Mouse (Mus musculus) heart, adult 9 months (tissue): ENCODE data around the gene Fmo2.
A peak's percentile ranks its signal among the peaks of the same experiment; 100 is the strongest.

ENCODE experiments used
- DNase-seq, 2 experiments: peaks; one replicate each; pipeline ENCODE4 v3.0.0; 2022; ENCODE audit warnings: low spot score in 2 of 2

Gene Fmo2

DNA sequence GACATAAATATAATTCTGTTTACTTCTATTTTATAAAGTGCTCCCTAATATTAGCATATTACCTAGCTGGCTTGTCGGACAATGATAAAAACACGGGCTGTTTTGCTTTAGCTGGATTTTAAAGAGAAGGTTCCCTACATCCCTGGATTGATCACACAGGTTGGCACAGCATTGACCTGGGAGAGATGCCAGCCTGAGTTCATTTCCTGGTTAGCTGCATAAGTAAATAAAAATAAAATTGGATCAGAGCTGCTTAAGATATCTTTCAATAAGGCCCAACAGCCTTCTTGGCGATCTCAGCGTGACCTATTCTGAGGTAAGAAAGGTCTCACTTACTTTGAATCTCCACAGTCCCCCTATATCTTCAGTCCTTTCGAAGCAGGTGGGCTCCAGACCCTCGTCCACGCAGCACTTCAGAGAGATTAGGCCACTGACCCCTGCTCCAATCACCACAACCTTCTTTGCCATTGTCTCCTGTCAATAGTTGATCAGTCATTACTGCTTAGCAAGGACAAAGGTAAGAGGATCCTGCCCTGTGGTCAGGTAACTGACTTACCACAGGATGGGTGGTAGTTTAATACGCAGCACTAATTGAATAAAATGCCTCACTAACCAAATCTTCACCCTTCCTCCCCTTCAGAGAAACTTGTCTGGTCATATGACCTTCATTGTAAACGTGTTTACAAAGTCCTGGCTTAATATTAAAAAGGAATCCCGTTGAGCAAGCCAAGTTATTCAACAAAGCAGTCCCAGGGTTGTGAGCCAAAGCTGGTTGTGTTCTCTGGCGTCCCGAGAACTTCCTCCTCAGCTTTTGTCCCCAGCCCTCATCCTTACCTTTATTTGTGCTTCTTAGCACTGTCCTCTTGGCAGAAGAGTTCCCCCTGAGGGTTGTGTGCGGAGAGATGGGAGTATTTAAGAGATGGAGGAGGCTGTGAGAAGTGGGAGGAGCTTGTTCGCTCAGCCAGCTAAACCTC lies at the start of gene Fmo2:
Gene Fmo2, minus strand, starts transcription at position 889 of the 974 bp plus-strand sequence.
- peak; percentile 74 to 81 for DNase-seq

DNA sequence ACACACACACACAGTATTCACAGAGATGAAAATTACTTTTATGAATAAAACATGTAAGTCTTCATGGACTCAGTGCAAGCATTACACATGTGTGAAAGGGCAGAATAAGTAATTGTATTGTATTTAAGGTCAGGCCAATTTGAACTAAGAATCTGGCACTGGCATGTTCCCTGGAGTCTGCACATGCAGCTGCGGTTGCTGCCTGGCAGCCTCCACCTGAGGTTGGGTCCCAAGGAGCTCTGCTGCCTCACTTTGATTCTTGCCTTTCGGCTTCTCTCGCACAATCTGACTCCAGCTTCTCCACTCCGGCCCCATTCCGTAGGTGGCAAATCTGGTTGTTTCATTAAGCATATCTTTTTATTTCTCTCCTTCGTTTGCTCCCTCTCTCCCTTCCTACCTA lies 49.4 kb upstream of the Fmo2 start:
- DNase-seq, result no peak

- DNase-seq, result no peak
Measured at GRCm38 (mm10) chr1:162946837-162947558, 48.5 kb upstream of the Fmo2 start.

GRCm38 (mm10) chr1:162943700-162944099 lies 45.2 kb upstream of the Fmo2 start:
- DNase-seq, result no peak

DNA sequence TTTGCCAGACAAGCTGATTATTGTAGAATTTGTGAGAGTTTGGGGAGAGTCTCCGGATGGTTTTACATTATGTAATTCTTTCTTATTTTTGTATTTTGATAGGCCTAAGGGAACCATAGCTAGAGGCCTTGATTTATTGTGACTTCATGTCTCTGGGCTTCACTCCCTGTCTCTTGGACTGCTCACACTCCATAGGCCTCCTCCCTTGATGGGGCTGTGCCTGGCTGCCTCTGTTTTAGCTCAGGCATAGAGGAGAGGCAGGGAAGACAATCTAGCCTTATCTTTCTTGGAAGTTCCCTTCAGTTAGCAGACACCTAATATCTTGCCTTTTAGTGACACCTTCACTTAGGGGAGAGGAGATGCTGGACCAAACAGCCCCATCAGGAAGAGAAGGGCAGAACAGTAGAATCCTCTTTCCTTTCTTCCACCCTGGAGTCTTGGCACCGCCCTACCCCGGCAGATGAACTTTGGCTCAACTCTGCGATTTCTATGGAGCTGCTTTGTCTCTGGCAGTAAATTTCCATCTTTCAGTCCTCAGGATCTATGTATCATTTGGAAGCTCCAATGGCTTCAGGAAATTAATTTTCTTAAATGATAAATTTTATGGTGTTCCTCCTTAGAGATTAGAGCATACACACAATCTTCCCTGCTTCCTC lies 40.3 kb upstream of the Fmo2 start:
- peak; percentile 22 to 48 for DNase-seq

GRCm38 (mm10) chr1:162937970-162938695 lies 39.6 kb upstream of the Fmo2 start:
- DNase-seq, result peak in 1 of 2 experiments; percentile 35

DNA sequence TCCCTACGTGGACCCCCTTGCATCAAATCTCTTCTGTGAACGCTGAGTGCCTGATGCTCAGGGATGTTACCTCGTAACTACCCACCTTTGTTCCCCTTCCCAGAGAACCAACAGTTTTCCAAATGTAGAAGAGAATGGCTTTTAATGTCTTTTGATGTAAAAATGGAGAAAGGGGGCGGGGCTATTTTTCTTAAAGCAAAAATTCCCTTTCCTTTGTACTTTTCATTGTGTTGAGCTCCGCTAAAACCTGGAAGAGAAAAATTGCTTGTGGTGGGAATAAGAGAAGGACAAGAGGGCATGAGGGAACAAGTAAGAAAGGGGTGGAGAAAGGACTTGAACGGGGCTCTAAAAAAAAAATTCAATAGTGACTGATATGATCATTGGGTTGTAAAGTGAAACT lies 38.9 kb upstream of the Fmo2 start, which contains the start of gene Fmo6:
Gene Fmo6, minus strand, starts transcription at position 101 of the 400 bp plus-strand sequence.
- no peak for DNase-seq

GRCm38 (mm10) chr1:162934374-162935012 lies 36.0 kb upstream of the Fmo2 start:
- no peak for DNase-seq

DNA sequence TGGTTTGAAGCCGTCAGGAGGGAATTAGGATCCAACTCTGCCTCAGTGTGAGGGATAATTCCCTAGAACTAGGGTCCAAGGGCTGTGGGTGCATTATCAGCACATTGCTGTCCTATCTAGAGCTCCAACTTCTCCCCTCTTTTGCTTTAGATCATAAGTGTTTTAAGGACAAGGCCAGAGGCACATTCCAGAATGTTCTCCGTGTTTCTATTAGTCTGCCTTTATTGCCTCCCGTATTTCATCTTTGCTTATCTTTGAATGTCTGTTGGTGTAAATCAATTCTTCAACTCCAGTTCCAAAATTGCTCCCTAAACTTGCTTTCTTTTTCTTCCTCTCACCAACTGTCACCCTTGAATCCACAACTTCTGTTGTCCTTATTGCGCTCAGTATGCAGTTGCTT lies 33.9 kb upstream of the Fmo2 start:
- DNase-seq, result no peak

DNA sequence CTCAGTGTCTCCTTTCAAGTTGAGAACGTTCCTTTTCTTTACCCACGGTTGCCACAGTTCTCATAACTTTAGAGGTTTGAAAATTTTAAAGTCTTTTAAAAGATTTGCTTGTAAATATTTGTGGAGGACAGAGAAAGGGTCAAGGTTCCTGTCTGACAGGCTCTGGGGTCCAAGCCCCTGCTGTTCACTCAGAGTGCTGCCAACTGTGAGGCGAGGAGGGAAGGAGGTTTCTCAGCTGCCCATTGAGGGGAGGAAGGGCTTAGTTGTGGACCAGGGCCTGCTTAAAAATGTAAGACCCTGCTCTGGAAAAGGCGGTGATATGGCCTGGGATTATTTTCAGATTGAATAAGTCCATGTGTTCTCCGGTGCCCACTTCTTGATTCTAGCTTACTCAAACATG lies 33.4 kb upstream of the Fmo2 start:
- no peak for DNase-seq

DNA sequence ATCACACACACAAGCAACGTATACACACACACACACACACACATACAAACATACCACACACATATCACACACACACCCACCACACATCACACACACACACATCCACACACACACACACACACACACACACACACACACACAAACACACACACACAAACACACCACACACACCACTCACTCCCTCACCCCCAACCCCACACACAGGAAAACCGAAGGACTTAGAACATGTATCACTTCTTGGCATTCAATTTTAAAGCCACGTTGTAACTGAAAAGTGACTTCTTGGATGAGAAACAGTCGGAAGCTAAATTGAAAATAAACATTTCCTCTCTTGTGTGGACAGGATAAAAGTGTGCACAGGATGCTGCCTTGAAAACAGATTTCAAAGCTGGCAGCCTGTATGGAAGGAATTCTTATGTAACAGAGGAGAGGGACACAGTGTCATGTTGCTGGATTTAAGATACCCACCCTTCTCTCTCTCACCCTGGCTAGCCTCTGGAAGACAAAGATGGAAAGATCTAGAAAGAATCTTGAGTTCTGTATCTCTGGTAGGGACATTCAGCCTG lies 32.9 kb upstream of the Fmo2 start:
- DNase-seq, result peak; percentile 56 to 81

DNA sequence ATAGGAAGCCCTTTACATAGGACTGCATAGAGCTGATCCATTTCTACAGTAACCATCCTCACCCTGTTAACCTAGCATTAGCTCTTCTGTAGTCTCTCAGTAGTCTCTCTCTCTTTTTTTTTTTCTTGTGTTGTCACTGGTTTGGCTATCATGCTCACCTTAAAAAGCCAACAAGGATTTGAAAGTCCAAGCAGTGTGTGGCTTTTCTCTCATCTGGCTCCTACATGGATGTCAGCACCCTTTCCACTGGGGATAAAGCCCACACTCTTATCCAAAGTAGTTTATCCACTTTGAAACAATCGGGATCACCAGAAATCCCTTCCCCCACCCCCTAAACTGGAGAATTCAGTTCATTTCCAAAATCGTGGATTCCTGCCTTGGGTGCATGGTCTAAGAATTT lies 32.1 kb upstream of the Fmo2 start:
- DNase-seq, result peak; percentile 35 to 36

DNA sequence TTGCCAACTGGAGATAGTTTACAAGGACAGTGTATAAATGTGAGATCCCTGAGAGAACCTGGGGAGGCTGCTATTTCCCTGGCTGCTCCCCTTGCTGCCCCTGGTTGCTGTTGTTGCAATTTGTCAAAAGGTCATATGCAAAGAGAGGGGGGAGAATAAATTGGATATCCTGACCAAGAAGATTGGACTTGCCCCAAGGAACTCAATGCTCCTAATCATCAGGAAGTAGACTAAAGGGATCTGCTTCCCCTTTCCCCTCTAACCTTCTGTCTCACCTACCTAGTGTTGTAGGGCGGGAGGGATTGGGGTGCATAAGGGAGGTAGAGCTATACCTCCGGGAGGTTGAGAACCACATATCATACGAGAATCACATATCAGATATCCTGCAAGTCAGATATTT lies 30.6 kb upstream of the Fmo2 start:
- peak; percentile 27 to 47 for DNase-seq

DNA sequence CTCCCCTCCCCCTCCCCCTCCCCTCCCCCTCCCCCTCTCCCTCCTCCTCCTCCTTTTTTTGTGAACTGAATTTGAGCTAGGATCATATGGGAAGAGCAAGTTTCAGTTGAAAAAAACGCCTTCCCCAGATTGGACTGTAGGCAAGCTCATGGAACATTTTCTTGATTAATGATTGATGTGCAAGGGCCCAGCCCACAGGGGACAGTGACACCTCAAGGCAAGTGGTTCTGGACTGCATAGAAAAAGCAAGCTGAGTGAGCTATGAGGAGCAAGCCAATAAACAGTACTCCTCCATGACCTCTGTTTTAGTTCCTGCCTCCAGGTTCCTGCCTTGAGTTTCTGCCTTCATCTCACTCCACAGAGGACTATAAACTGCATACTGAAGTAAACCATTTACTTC lies 26.6 kb upstream of the Fmo2 start:
- DNase-seq, result no peak

DNA sequence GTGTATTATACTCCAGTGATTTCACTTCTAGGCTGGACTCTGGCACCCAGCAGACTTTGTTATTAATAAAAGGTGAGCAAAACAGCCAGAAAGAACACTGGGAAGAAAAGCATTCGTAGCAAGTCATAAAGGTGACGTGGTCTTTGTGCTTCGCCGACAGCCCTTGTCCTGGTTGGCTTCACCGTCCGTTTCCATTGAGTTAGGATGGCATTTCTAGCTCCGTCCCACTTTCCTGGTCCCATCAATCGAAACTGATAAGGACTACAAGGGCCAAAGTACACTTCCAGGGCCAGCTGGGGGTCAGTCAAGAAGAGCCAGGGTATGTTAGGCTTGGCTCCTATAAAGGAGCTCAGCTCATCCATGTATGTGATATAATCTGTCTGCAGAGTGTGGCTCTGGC lies 18.1 kb upstream of the Fmo2 start:
- no peak for DNase-seq

GRCm38 (mm10) chr1:162914932-162915556 lies 16.5 kb upstream of the Fmo2 start:
- no peak for DNase-seq

GRCm38 (mm10) chr1:162912085-162912484 lies 13.6 kb upstream of the Fmo2 start:
- no peak for DNase-seq

- no peak for DNase-seq
Measured at GRCm38 (mm10) chr1:162901879-162902278, 3.4 kb upstream of the Fmo2 start.

DNA sequence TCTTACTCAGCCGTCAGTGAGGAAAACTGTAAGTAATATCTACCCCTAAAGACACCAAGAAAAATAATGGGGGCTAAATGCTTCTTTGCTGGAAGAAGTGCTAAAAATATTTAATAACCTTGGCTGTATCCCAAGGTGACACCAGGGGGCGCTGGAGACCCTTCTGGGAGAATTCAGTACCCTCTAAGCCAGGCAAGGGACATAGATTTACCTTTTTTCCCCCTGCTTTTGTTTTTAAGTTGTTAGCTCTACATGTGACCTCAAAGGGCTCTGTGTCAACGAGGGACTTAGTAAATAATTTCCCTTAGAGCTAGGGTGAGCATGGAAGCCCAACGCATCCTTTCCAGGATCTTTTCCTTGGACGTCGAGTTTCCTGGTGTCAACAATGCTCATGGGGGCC lies 2.6 kb downstream of the Fmo2 start:
- DNase-seq, result peak; percentile 45 to 73

GRCm38 (mm10) chr1:162893014-162893413 lies 5.5 kb downstream of the Fmo2 start:
- DNase-seq, result peak; percentile 29 to 69
